Mouse (Mus musculus) megakaryocyte-erythroid progenitor cell, adult 5-6 weeks (primary cell): ENCODE measurements around the gene Grin2d. TPM values are rescaled to one million over a fixed set of nuclear protein-coding genes. Genes with fewer than 3 reads are reported as not detected.

Source experiments
- ATAC-seq: replicated peaks from 2 replicates; pipeline ENCODE4 v1.8.0; 2016; ENCODE audit warnings: mild to moderate bottlenecking, inconsistent platforms; ENCODE audit not compliant: severe bottlenecking, poor library complexity, low FRiP score, low TSS enrichment
- total RNA-seq, 2 experiments: library from RNA; stranded (forward) in 1 of 2; stranded (reverse) in 1 of 2; fragments of 200-1000, 215-1000 nt in 1 of 2; fragments of >200 nt in 1 of 2; fragmentation: Nextera tagmentation in 1 of 2; gene quantifications; 2 replicates each; pipeline ENCODE4 v1.2.3; 2014 to 2017

Grin2d gene
- total RNA-seq, 2 experiments from 2014 or later = 0.92 TPM; not detected in 1

GRCm38 (mm10) chr7:45865925-45866910 lies 12.0 kb downstream of the Grin2d start:
- peak; percentile 56 for ATAC-seq

GRCm38 (mm10) chr7:45864435-45864834 lies 13.7 kb downstream of the Grin2d start:
- ATAC-seq = no peak

GRCm38 (mm10) chr7:45862804-45863203 lies 15.4 kb downstream of the Grin2d start:
- ATAC-seq = no peak

GRCm38 (mm10) chr7:45859008-45859407 lies 19.2 kb downstream of the Grin2d start:
- ATAC-seq = no peak

- peak; percentile 39; the same call in 1 of the 2 replicates for ATAC-seq
These were observed 21.0 kb downstream of the Grin2d start for GRCm38 (mm10) chr7:45856950-45857901.

- ATAC-seq = no peak
These were observed 25.1 kb downstream of the Grin2d start for GRCm38 (mm10) chr7:45853089-45853488.

GRCm38 (mm10) chr7:45850661-45851060 lies 27.5 kb downstream of the Grin2d start:
- no peak for ATAC-seq

GRCm38 (mm10) chr7:45848447-45849027 lies 29.6 kb downstream of the Grin2d start:
- no peak for ATAC-seq

GRCm38 (mm10) chr7:45842950-45843744 lies 35.0 kb downstream of the Grin2d start:
- no peak for ATAC-seq

- no peak for ATAC-seq
These were observed 44.3 kb downstream of the Grin2d start for GRCm38 (mm10) chr7:45833924-45834323.

GRCm38 (mm10) chr7:45833148-45833790 lies 44.9 kb downstream of the Grin2d start:
- ATAC-seq = no peak

- ATAC-seq = no peak
These were observed 45.8 kb downstream of the Grin2d start for GRCm38 (mm10) chr7:45832428-45832827.

GRCm38 (mm10) chr7:45831128-45831525 lies 47.1 kb downstream of the Grin2d start:
- ATAC-seq = no peak

GRCm38 (mm10) chr7:45830427-45831127 lies 47.6 kb downstream of the Grin2d start, which contains the start of gene Grwd1:
Grwd1 (minus strand) TSS chr7:45830944.
- ATAC-seq = peak; percentile 89

GRCm38 (mm10) chr7:45826631-45827030 lies 51.5 kb downstream of the Grin2d start:
- no peak for ATAC-seq

- no peak for ATAC-seq
These were observed 53.6 kb downstream of the Grin2d start, which contains the start of gene Kcnj14 for GRCm38 (mm10) chr7:45824598-45824997. Kcnj14 (minus strand) TSS chr7:45824782.

GRCm38 (mm10) chr7:45820913-45821312 lies 57.3 kb downstream of the Grin2d start:
- no peak for ATAC-seq

- no peak for ATAC-seq
These were observed 58.3 kb downstream of the Grin2d start for GRCm38 (mm10) chr7:45819843-45820242.
